ENCODE assay signal across 24 mouse cellular contexts in genomic region chr7:35362253-35362652, GRCm38 (mm10). TPM values are rescaled to one million over a fixed set of nuclear protein-coding genes. Genes with fewer than 3 reads are reported as not detected.
DNase-seq lines count a peak whose midpoint lies in the region; ATAC-seq and TF ChIP-seq lines count a peak whose summit lies in the region.
"Had no signal": no experiment of that assay in that cellular context is flagged by ENCODE, and none has a peak within 500 bp of the region (broad histone marks: within the 10 kb centered on the region; RNA-seq: fewer than 3 reads in every experiment).

No protein-coding gene starts in this region.

- no peak for TF ChIP-seq CTCF in heart, adult 2 months (IDR thresholded peaks at IDR 0.05)
- TF ChIP-seq CTCF in kidney, postnatal 0 days (IDR thresholded peaks at IDR 0.05; ENCODE audit: low read depth) = no peak
- no peak for TF ChIP-seq CTCF in ES-Bruce4 (IDR thresholded peaks at IDR 0.05; ENCODE audit: low read depth, low read length)

- H3K4me2 ChIP-seq in heart, embryonic 13.5 days = 0 out of 2 replicates have a peak overlapping the region, but pooled peaks have one; percentile 20
- H3K4me2 ChIP-seq in kidney, postnatal 0 days (ENCODE audit: low read length) = no peak overlapping the region
- H3K4me2 ChIP-seq: hindbrain, embryonic 12.5 days; midbrain, embryonic 13.5 days had no signal

- TF ChIP-seq POLR2A in heart, adult 2 months (IDR thresholded peaks at IDR 0.05; ENCODE audit: insufficient read depth, low read depth, low read length) = no peak
- no peak for TF ChIP-seq POLR2A in ES-Bruce4 (IDR thresholded peaks at IDR 0.05; ENCODE audit: insufficient read depth, low read length)

- 37% methylated on average over 5 of the region's 5 CpGs for WGBS in heart, embryonic 13.5 days
- 69% methylated on average over 5 of the region's 5 CpGs for WGBS in heart, adult 2 months
- 53% methylated on average over 5 of the region's 5 CpGs for WGBS in kidney, postnatal 0 days
- 63% methylated on average over 5 of the region's 5 CpGs for WGBS in embryonic facial prominence, embryonic 10.5 days

- H3K79me2 ChIP-seq in heart, adult 2 months (replicated peaks; ENCODE audit: control insufficient read depth, insufficient read depth, low read length) = no peaks in the 10 kb centered on the region

- no peak for DNase-seq in heart, adult 2 months
- no peak for DNase-seq in kidney, postnatal 0 days (ENCODE audit: low spot score)
- no peak for DNase-seq in kidney, postnatal 14 days
- no peak for DNase-seq in embryonic facial prominence, embryonic 10.5 days (ENCODE audit: low spot score)
- DNase-seq in spleen, adult 12 weeks (ENCODE audit: low spot score) = no peak
- no peak for DNase-seq in layer of hippocampus, adult 9-10 months (ENCODE audit: low spot score)
- DNase-seq: adrenal gland, postnatal 25 days; cerebellum, adult 8-10 months; cerebellum, postnatal 36 days; embryo, embryonic 11 days; gastrocnemius, postnatal 10 days; heart, postnatal 14 days; layer of hippocampus, adult 9-11 months; liver, postnatal 0 days; lung, postnatal 14 days; thymus, postnatal 14 days had no signal

- H3K9ac ChIP-seq in heart, embryonic 13.5 days = 0 out of 2 replicates have a peak overlapping the region, but pooled peaks have one; percentile 29
- no peak overlapping the region for H3K9ac ChIP-seq in heart, adult 2 months (ENCODE audit: low read depth, low read length)
- H3K9ac ChIP-seq in kidney, postnatal 0 days (ENCODE audit: low read depth, low read length) = no peak overlapping the region
- H3K9ac ChIP-seq in ES-Bruce4 (ENCODE audit: low read depth, poor library complexity, severe bottlenecking) = no peak overlapping the region
- H3K9ac ChIP-seq: hindbrain, embryonic 12.5 days; liver, postnatal 0 days; midbrain, embryonic 13.5 days had no signal

- TF ChIP-seq EP300 in heart, adult 2 months (IDR thresholded peaks at IDR 0.05; ENCODE audit: insufficient read depth, low read depth, low read length) = no peak
- TF ChIP-seq EP300 in ES-Bruce4 (IDR thresholded peaks at IDR 0.05; ENCODE audit: insufficient read depth, low read depth, low read length) = no peak

- ATAC-seq in heart, embryonic 13.5 days (ENCODE audit: extremely low read depth, insufficient number of reproducible peaks, low FRiP score, low TSS enrichment) = no peak
- no peak for ATAC-seq in kidney, postnatal 0 days (replicated peaks; ENCODE audit: low FRiP score, low read depth)
- ATAC-seq: forebrain, embryonic 14.5 days; midbrain, embryonic 13.5 days had no signal

- H3K27ac ChIP-seq in heart, embryonic 13.5 days (replicated peaks) = peak overlapping the region; percentile 36; the same call in 1 of the 2 replicates
- no peak overlapping the region for H3K27ac ChIP-seq in heart, adult 2 months
- peak overlapping the region; percentile 70 for H3K27ac ChIP-seq in kidney, postnatal 0 days
- H3K27ac ChIP-seq in ES-Bruce4 (ENCODE audit: insufficient read depth, low read length) = 0 out of 2 replicates have a peak overlapping the region, but pooled peaks have one; percentile 2
- H3K27ac ChIP-seq in embryonic facial prominence, embryonic 10.5 days (replicated peaks) = peak overlapping the region; percentile 15; the same call in 1 of the 2 replicates
- H3K27ac ChIP-seq: hindbrain, embryonic 12.5 days; left cerebral cortex, adult 2 months; midbrain, embryonic 13.5 days had no signal

- peaks cover 24% of the 10 kb centered on the region for H3K4me1 ChIP-seq in heart, embryonic 13.5 days
- H3K4me1 ChIP-seq in heart, adult 2 months (ENCODE audit: control insufficient read depth, insufficient read depth, low read length) = no peaks in the 10 kb centered on the region
- peaks cover 12% of the 10 kb centered on the region for H3K4me1 ChIP-seq in kidney, postnatal 0 days (replicated peaks; ENCODE audit: insufficient read depth, low read length)
- H3K4me1 ChIP-seq in ES-Bruce4 (ENCODE audit: control insufficient read depth, insufficient read depth, low read length) = peaks cover 8% of the 10 kb centered on the region
- peaks cover 27% of the 10 kb centered on the region for H3K4me1 ChIP-seq in embryonic facial prominence, embryonic 10.5 days
- H3K4me1 ChIP-seq: hindbrain, embryonic 12.5 days; midbrain, embryonic 13.5 days had no signal

- no peaks in the 10 kb centered on the region for H3K27me3 ChIP-seq in heart, embryonic 13.5 days (replicated peaks)
- H3K27me3 ChIP-seq in heart, adult 2 months (ENCODE audit: control insufficient read depth, insufficient read depth, low read length) = no peaks in the 10 kb centered on the region
- no peaks in the 10 kb centered on the region for H3K27me3 ChIP-seq in kidney, postnatal 0 days (ENCODE audit: insufficient read depth, low read length)
- H3K27me3 ChIP-seq in ES-Bruce4 (ENCODE audit: control insufficient read depth, insufficient read depth, low read length, poor library complexity, severe bottlenecking) = no peaks in the 10 kb centered on the region
- H3K27me3 ChIP-seq in embryonic facial prominence, embryonic 10.5 days (replicated peaks; ENCODE audit: low read depth, poor library complexity, severe bottlenecking) = no peaks in the 10 kb centered on the region
- H3K27me3 ChIP-seq: hindbrain, embryonic 12.5 days; midbrain, embryonic 13.5 days had no signal

- peaks cover 4% of the 10 kb centered on the region; the same call in 1 of the 2 replicates for H3K36me3 ChIP-seq in heart, embryonic 13.5 days
- H3K36me3 ChIP-seq in heart, adult 2 months (ENCODE audit: control insufficient read depth, insufficient read depth, low read length) = no peaks in the 10 kb centered on the region
- 0 out of 2 replicates have a peak, but pooled peaks cover 2% of the 10 kb centered on the region for H3K36me3 ChIP-seq in kidney, postnatal 0 days (ENCODE audit: insufficient read depth, low read length)
- H3K36me3 ChIP-seq in ES-Bruce4 (ENCODE audit: control insufficient read depth, insufficient read depth, low read length, poor library complexity, severe bottlenecking) = no peaks in the 10 kb centered on the region
- peaks cover 4% of the 10 kb centered on the region; the same call in 1 of the 2 replicates for H3K36me3 ChIP-seq in embryonic facial prominence, embryonic 10.5 days (replicated peaks)
- H3K36me3 ChIP-seq: hindbrain, embryonic 12.5 days; midbrain, embryonic 13.5 days had no signal

- no peaks in the 10 kb centered on the region; the same call in 1 of the 2 replicates for H3K9me3 ChIP-seq in heart, embryonic 13.5 days
- no peaks in the 10 kb centered on the region for H3K9me3 ChIP-seq in kidney, postnatal 0 days (replicated peaks; ENCODE audit: low read length)
- no peaks in the 10 kb centered on the region for H3K9me3 ChIP-seq in ES-Bruce4 (replicated peaks; ENCODE audit: control insufficient read depth, insufficient read depth, low read length, poor library complexity, severe bottlenecking)
- H3K9me3 ChIP-seq in embryonic facial prominence, embryonic 10.5 days = no peaks in the 10 kb centered on the region; the same call in 1 of the 2 replicates
- H3K9me3 ChIP-seq: hindbrain, embryonic 12.5 days; midbrain, embryonic 13.5 days had no signal

- intact Hi-C loops in heart, adult 2 months (cut with DNase I) = no loop called here

- H3K4me3 ChIP-seq in heart, embryonic 13.5 days = no peak overlapping the region
- H3K4me3 ChIP-seq in heart, adult 2 months = no peak overlapping the region
- H3K4me3 ChIP-seq in kidney, postnatal 0 days (replicated peaks; ENCODE audit: low read depth, low read length) = no peak overlapping the region
- no peak overlapping the region for H3K4me3 ChIP-seq in ES-Bruce4 (ENCODE audit: low read depth, low read length)
- H3K4me3 ChIP-seq in embryonic facial prominence, embryonic 10.5 days = no peak overlapping the region
- H3K4me3 ChIP-seq: hindbrain, embryonic 12.5 days; left cerebral cortex, adult 2 months; midbrain, embryonic 13.5 days had no signal

RNA-seq across cellular contexts. Expression of gene Rhpn2, which starts 28.3 kb away (rescaled TPM):
- polyA plus RNA-seq in heart, embryonic 13.5 days (2015; fragmentation: Nextera tagmentation; extraction: Ambion mirVana) = 5.3 and 6.0 TPM in 2 replicates
- total RNA-seq in heart, adult 2 months (2021) = 1 to 10 TPM; 3.1 to 4.2 TPM
- 3.0 and 4.3 TPM in 2 replicates for polyA plus RNA-seq in heart, adult 2 months (2012; rRNA removed)
- 14.6 and 15.1 TPM in 2 replicates for polyA plus RNA-seq in kidney, postnatal 0 days (2015; fragmentation: Nextera tagmentation; extraction: Ambion mirVana)
- 22.1 and 26.5 TPM in 2 replicates for polyA plus RNA-seq in ES-Bruce4 (2011; ENCODE audit: insufficient read depth, insufficient read length, low read depth, missing spikeins)
- polyA plus RNA-seq in embryonic facial prominence, embryonic 10.5 days (2016; fragmentation: Nextera tagmentation; extraction: Ambion mirVana) = 5.2 and 5.5 TPM in 2 replicates
- total RNA-seq: granulocyte monocyte progenitor cell, adult 5-6 weeks; megakaryocyte progenitor cell, adult 5-6 weeks had no signal

RNA-seq across cellular contexts. Expression of gene Faap24, which starts 34.4 kb away (rescaled TPM):
- 13.3 and 14.0 TPM in 2 replicates for polyA plus RNA-seq in heart, embryonic 13.5 days (2015; fragmentation: Nextera tagmentation; extraction: Ambion mirVana)
- total RNA-seq in heart, adult 2 months (2021) = 1 to 10 TPM; 1.9 to 2.3 TPM
- polyA plus RNA-seq in heart, adult 2 months (2012; rRNA removed) = 1.2 and 1.4 TPM in 2 replicates
- 14.3 and 15.4 TPM in 2 replicates for polyA plus RNA-seq in kidney, postnatal 0 days (2015; fragmentation: Nextera tagmentation; extraction: Ambion mirVana)
- 8.7 and 9.1 TPM in 2 replicates for polyA plus RNA-seq in ES-Bruce4 (2011; ENCODE audit: insufficient read depth, insufficient read length, low read depth, missing spikeins)
- polyA plus RNA-seq in embryonic facial prominence, embryonic 10.5 days (2016; fragmentation: Nextera tagmentation; extraction: Ambion mirVana) = 17.6 and 20.5 TPM in 2 replicates

RNA-seq across cellular contexts. Expression of gene Cep89, which starts 34.6 kb away (rescaled TPM):
- polyA plus RNA-seq in heart, embryonic 13.5 days (2015; fragmentation: Nextera tagmentation; extraction: Ambion mirVana) = 37.3 and 39.2 TPM in 2 replicates
- total RNA-seq in heart, adult 2 months (2021) = 10 to 100 TPM; 12.6 to 13.9 TPM
- polyA plus RNA-seq in heart, adult 2 months (2012; rRNA removed) = 17.4 and 21.3 TPM in 2 replicates
- 32.2 and 34.1 TPM in 2 replicates for polyA plus RNA-seq in kidney, postnatal 0 days (2015; fragmentation: Nextera tagmentation; extraction: Ambion mirVana)
- polyA plus RNA-seq in ES-Bruce4 (2011; ENCODE audit: insufficient read depth, insufficient read length, low read depth, missing spikeins) = 37.2 and 40.2 TPM in 2 replicates
- 59.0 and 63.3 TPM in 2 replicates for polyA plus RNA-seq in embryonic facial prominence, embryonic 10.5 days (2016; fragmentation: Nextera tagmentation; extraction: Ambion mirVana)

RNA-seq across cellular contexts. Expression of gene Gpatch1, which starts 44.0 kb away (rescaled TPM):
- polyA plus RNA-seq in heart, embryonic 13.5 days (2015; fragmentation: Nextera tagmentation; extraction: Ambion mirVana) = 11.0 and 11.4 TPM in 2 replicates
- total RNA-seq in heart, adult 2 months (2021) = 10 to 100 TPM; 11.6 to 12.5 TPM
- 3.9 and 5.3 TPM in 2 replicates for polyA plus RNA-seq in heart, adult 2 months (2012; rRNA removed)
- polyA plus RNA-seq in kidney, postnatal 0 days (2015; fragmentation: Nextera tagmentation; extraction: Ambion mirVana) = 17.0 and 17.6 TPM in 2 replicates
- 12.5 and 12.7 TPM in 2 replicates for polyA plus RNA-seq in ES-Bruce4 (2011; ENCODE audit: insufficient read depth, insufficient read length, low read depth, missing spikeins)
- 17.9 and 18.7 TPM in 2 replicates for polyA plus RNA-seq in embryonic facial prominence, embryonic 10.5 days (2016; fragmentation: Nextera tagmentation; extraction: Ambion mirVana)
